Comparison of ENCODE assay signal across 7 mouse cellular contexts in genomic region chr16:49839681-49840535, GRCm38 (mm10). TPM values are rescaled to one million over a fixed set of nuclear protein-coding genes. Genes with fewer than 3 reads are reported as not detected.
DNase-seq lines count a peak whose midpoint lies in the region; ATAC-seq and TF ChIP-seq lines count a peak whose summit lies in the region.

No protein-coding gene starts in this region.

- peak overlapping the region; percentile 5 for H3K4me2 ChIP-seq in heart, embryonic 16.5 days (ENCODE audit: low read depth, low read length)

- no peak for TF ChIP-seq POLR2A in cerebellum, adult 2 months (IDR thresholded peaks at IDR 0.05; ENCODE audit: borderline replicate concordance, insufficient read depth, low read length)

- 0 out of 2 replicates have a peak overlapping the region, but pooled peaks have one; percentile 12 for H3K27ac ChIP-seq in cerebellum, adult 2 months (ENCODE audit: insufficient read depth, low read length)
- H3K27ac ChIP-seq in heart, embryonic 16.5 days (ENCODE audit: low read length), result peak overlapping the region; percentile 58; the same call in 1 of the 2 replicates

- H3K4me3 ChIP-seq in cerebellum, adult 2 months (replicated peaks; ENCODE audit: insufficient read depth, low read depth, low read length), result no peak overlapping the region
- no peak overlapping the region for H3K4me3 ChIP-seq in heart, embryonic 16.5 days (ENCODE audit: low read length)

- no peak for TF ChIP-seq CTCF in cerebellum, adult 2 months (IDR thresholded peaks at IDR 0.05; ENCODE audit: borderline replicate concordance, insufficient read depth, low read depth, low read length)

- 0 out of 2 replicates have a peak, but pooled peaks cover 3% of the 10 kb centered on the region for H3K4me1 ChIP-seq in cerebellum, adult 2 months (ENCODE audit: control insufficient read depth, insufficient read depth, low read length)
- no peaks in the 10 kb centered on the region; the same call in 1 of the 2 replicates for H3K4me1 ChIP-seq in heart, embryonic 16.5 days (ENCODE audit: control insufficient read depth, insufficient read depth, low read length)

- ATAC-seq in heart, embryonic 16.5 days (replicated peaks; ENCODE audit: extremely low read depth, insufficient read depth, low FRiP score), result peak; percentile 75

- DNase-seq in 416B (ENCODE audit: low read depth), result peak; percentile 96
- peak; percentile 89 for DNase-seq in CD4-positive, CD25-positive, alpha-beta regulatory T cell, adult 2 months (ENCODE audit: low read depth, low spot score)
- peak; percentile 61 to 72 for DNase-seq in cerebellum, adult 2 months
- peak; percentile 13 to 33 for DNase-seq in layer of hippocampus, postnatal 10 days (ENCODE audit: low spot score in 2 of 2)
- peak; percentile 74 to 77 for DNase-seq in monocyte, adult 2 months (ENCODE audit: low read depth in 1 of 2, low spot score in 2 of 2)
- DNase-seq in thymus, postnatal 14 days, result peak; percentile 93

- no peak overlapping the region for H3K9ac ChIP-seq in heart, embryonic 16.5 days (ENCODE audit: low read length)

- 31% methylated on average over 15 of the region's 15 CpGs for WGBS in cerebellum, adult 2 months
- WGBS in heart, embryonic 16.5 days, result 55% methylated on average over 15 of the region's 15 CpGs

- H3K36me3 ChIP-seq in heart, embryonic 16.5 days (ENCODE audit: control insufficient read depth, insufficient read depth), result no peaks in the 10 kb centered on the region

- no peaks in the 10 kb centered on the region for H3K9me3 ChIP-seq in heart, embryonic 16.5 days (replicated peaks; ENCODE audit: control insufficient read depth, low read length)

- no peaks in the 10 kb centered on the region for H3K27me3 ChIP-seq in cerebellum, adult 2 months (ENCODE audit: control insufficient read depth, insufficient read depth, low read length)
- H3K27me3 ChIP-seq in heart, embryonic 16.5 days (ENCODE audit: control insufficient read depth, insufficient read depth, low read length), result no peaks in the 10 kb centered on the region

RNA-seq across cellular contexts. Expression of gene Cd47, which starts 39.6 kb away (rescaled TPM):
- 123 and 133 TPM in 2 replicates for polyA plus RNA-seq in cerebellum, adult 2 months (2012; rRNA removed)
- 76.3 and 93.0 TPM in 2 replicates for polyA plus RNA-seq in heart, embryonic 16.5 days (2015; fragmentation: Nextera tagmentation; extraction: Ambion mirVana)
- 100 to 1,000 TPM; 214 to 228 TPM for total RNA-seq in layer of hippocampus, postnatal 10 days (2021)

Comparison
In these comparisons a context has a peak if more than half of its experiments do, and no peak if none do; other contexts are left out.
1. DNase-seq: peak in every context shown above with its lines; median percentile 96 in 416B; 93 in thymus, postnatal 14 days; 89 in CD4-positive, CD25-positive, alpha-beta regulatory T cell, adult 2 months; 76 in monocyte, adult 2 months; 66 in cerebellum, adult 2 months; 23 in layer of hippocampus, postnatal 10 days.